ENCODE assay signal across 25 mouse cellular contexts in the genomic region with DNA sequence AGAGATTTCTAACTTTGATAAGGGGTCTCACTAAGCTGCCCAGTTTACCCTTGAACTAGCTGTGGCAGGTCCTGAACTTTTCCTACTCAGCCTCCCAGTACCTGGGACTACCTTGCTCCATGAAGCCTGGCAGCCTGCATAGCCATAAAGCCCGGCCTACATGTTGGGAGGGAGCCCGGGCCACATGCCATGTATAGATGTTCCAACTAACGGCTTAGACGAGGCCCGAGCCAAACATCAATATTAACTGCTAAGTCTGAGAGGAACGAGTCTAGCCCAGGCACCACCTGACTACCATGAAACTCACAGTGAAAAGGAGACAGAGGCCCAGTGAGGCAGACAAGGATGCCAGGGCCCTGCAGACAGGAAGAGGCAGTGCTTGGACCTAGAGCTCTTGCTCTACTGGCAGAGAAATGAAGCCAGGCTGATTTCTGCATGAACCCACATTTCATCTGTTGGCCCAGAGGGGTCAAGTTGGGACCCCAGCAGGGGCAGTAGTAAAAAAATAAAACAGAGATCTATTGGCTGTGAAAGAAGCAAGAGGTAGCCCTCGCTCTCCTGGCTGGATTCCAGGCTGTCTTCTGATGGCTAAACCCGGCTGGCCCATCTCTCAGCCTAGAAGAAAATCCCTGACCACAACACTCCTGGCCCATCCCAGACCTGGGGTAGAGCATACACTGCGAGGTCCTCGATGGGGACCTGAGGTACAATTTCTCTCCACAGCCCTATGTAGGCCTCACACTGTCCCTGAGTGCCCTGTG. TPM values are rescaled to one million over a fixed set of nuclear protein-coding genes. Genes with fewer than 3 reads are reported as not detected.
"Had no signal": no experiment of that assay in that cellular context is flagged by ENCODE, and none has a peak within 500 bp of the region (broad histone marks: within the 10 kb centered on the region; RNA-seq: fewer than 3 reads in every experiment).

No protein-coding gene starts in this region.

- ATAC-seq: intestine, postnatal 0 days; liver, embryonic 12.5 days; midbrain, embryonic 16.5 days had no signal

- H3K27me3 ChIP-seq: kidney, embryonic 15.5 days; limb, embryonic 13.5 days; liver, embryonic 15.5 days; midbrain, embryonic 13.5 days; neural tube, embryonic 13.5 days had no signal

- H3K4me3 ChIP-seq: kidney, embryonic 15.5 days; limb, embryonic 10.5 days; limb, embryonic 13.5 days; liver, embryonic 12.5 days; liver, embryonic 15.5 days; megakaryocyte, embryonic 14.5 days; midbrain, embryonic 10.5 days; midbrain, embryonic 13.5 days; myocyte; neural tube, embryonic 13.5 days had no signal

- DNase-seq: kidney, adult 2 months; kidney, postnatal 14 days; kidney, postnatal 4 days; liver; lung, adult 2 months; lung, postnatal 36 days; retina, postnatal 1 day; right cerebral cortex, postnatal 25 days; spleen, adult 18-20 months; thymus, adult 2 months; thymus, postnatal 14 days; thymus, postnatal 4 days had no signal

- H3K9me3 ChIP-seq: kidney, embryonic 15.5 days; limb, embryonic 10.5 days; limb, embryonic 13.5 days; liver, embryonic 12.5 days; liver, embryonic 15.5 days; megakaryocyte, embryonic 14.5 days; midbrain, embryonic 10.5 days; midbrain, embryonic 13.5 days; neural tube, embryonic 13.5 days had no signal

- H3K4me2 ChIP-seq: kidney, embryonic 15.5 days; limb, embryonic 13.5 days; liver, embryonic 12.5 days; liver, embryonic 15.5 days; midbrain, embryonic 13.5 days; neural tube, embryonic 13.5 days had no signal

- H3K36me3 ChIP-seq: liver, embryonic 12.5 days; liver, embryonic 15.5 days; midbrain, embryonic 13.5 days; neural tube, embryonic 13.5 days had no signal

- H3K27ac ChIP-seq: kidney, embryonic 15.5 days; limb, embryonic 10.5 days; limb, embryonic 13.5 days; liver, embryonic 12.5 days; liver, embryonic 15.5 days; midbrain, embryonic 10.5 days; midbrain, embryonic 13.5 days; neural tube, embryonic 13.5 days had no signal

- H3K9ac ChIP-seq: kidney, embryonic 15.5 days; limb, embryonic 13.5 days; liver, embryonic 12.5 days; liver, embryonic 15.5 days; midbrain, embryonic 13.5 days; neural tube, embryonic 13.5 days had no signal

RNA-seq across cellular contexts. Expression of gene Arhgef17, which starts 25.7 kb away (rescaled TPM):
- total RNA-seq: neutrophil, adult 5-6 weeks had no signal
